Mouse (Mus musculus) kidney, adult 9 months (tissue): ENCODE measurements around the gene Adgrl2.

ENCODE experiments used
- DNase-seq: peaks from one replicate; pipeline ENCODE4 v3.0.0; 2022

Adgrl2 gene

GRCm38 (mm10) chr3:148872563-148872962 is 117.8 kb downstream of the Adgrl2 start:
- DNase-seq, result no peak

- DNase-seq, result no peak
Measured at GRCm38 (mm10) chr3:148871792-148872464, 118.4 kb downstream of the Adgrl2 start.

DNA sequence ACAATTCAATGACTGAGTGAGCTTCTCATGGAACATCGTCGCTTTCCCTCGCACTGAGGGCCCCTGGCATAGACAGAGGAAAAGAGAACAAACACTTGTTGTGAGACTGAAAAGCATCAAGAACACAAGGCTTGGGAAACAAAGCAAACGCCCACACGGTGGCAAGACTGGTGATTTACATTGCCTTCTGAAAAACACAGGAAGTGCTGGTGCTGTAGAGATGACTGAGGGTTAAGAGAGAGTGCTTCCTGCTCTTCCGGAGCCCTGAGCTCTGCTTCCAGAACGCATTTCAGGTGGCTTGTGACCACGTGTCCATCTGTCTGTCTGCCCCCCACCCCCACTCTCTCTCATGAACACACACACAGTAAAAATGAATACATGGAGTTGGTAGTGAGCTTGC is 122.7 kb downstream of the Adgrl2 start:
- peak; percentile 36 for DNase-seq

DNA sequence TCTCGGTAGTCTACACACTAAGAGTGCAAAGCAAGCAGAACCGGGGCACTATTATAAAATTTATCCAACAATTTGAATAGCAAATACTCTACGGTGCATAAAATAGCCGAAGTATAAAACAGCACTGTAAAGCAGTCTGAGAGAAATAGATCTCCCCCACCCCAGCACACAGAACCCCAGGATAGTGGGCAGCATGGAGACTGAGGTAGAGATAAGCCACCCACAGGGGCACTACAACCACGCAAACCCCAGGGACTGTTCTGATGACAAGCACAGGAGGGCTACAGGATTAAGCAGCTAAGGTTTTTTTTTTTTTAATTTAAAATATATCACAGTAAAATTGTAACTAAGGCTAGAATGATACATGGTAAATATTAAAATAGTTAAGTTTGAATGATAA is 123.7 kb downstream of the Adgrl2 start:
- DNase-seq, result no peak

GRCm38 (mm10) chr3:148866053-148866452 is 124.3 kb downstream of the Adgrl2 start:
- no peak for DNase-seq

DNA sequence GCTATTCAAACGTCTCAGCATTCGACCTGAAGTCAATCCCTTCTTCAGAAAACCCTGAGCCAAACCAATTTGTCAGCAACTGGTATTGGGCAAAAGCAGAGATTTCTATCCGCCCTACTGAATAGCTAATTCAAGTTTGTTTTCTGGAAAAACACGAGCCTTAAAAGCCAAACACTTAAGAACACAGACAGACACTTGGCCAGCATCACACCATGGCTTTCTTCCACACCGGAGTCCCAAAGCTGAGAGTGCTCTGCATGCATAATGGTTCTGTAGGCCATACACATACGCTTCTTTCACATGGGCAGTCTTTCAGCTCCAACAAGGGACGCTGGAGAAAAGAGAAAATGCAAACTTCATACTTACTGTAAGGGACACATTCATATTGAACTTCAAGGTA is 125.1 kb downstream of the Adgrl2 start:
- no peak for DNase-seq

DNA sequence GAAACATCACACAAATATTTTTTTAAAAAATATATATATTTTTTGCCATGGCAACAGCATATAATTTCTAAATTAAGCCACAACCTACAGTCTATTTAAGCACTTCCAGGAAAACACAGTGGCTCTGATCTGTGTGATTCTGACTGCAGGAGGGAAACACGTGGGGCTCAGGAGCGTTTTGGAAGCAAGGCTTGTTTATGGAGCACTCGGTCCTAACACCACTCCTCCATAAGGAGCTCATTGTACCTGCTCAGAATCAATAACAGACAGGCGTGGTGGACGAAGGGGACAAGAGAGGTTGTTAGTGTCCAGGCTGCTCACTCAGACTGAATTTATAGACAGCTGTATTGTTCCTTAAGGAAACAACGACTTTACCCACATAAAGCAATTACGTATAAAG is 128.5 kb downstream of the Adgrl2 start:
- no peak for DNase-seq

- DNase-seq, result no peak
Measured at GRCm38 (mm10) chr3:148854306-148854910, 135.9 kb downstream of the Adgrl2 start.

DNA sequence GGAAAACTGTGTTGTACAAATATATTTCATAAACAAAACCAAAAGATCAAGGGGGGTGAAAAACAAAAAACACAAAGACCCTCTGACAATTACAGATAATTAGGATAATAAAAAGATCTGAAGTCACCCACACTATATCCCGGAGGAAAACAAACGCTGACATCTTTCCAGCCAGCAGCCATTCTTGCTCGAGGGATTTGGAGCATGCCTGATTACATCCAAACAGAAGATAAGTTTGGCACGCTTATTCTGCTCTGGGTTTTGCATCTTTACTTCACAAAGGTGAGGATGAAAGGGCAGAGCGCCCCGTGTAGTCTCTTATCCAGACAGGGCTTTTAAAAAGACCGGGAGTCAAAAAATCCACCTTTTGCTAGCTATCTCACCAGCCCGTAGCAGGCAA is 137.0 kb downstream of the Adgrl2 start:
- no peak for DNase-seq

DNA sequence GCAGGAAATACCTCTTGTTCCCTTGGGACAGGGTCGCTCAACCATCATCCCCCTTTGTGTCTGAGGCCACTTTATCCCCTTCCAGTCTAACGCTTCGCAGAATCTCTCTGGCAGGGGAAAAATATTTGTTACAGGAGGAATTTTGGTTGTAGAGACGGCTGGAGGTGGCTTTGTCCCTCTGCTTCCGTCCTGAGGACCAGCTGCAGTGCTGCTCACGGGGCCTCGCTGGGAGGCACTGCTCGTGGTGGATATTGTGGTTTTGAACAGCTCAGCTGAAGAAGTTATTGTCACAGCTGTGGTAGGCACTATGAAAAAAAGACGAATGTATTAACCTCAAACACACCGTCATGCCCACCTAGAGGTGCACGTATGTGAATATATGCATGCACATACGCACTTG is 137.8 kb downstream of the Adgrl2 start:
- no peak for DNase-seq

DNA sequence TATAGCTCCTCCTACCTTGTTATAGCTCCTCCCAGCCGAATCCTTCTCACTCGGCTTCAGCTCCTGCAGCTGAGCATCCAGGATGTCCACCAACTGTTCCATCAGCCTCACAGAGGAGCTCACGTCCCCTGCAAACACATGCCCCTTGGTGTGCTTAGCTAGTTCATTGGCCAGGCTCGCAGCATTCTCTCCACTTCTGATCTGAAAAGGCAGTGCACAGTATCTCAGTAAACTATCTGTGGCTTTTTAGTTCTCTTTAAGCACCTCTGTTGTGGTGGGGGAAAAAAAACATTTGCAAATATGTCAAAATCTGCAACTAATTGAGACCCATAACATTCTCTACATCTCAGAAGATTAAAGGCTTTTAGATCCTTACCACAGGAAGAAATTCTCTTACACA is 139.5 kb downstream of the Adgrl2 start:
- no peak for DNase-seq

GRCm38 (mm10) chr3:148848366-148848765 is 142.0 kb downstream of the Adgrl2 start:
- DNase-seq, result no peak

GRCm38 (mm10) chr3:148844182-148844581 is 146.2 kb downstream of the Adgrl2 start:
- DNase-seq, result no peak

GRCm38 (mm10) chr3:148842533-148842932 is 147.8 kb downstream of the Adgrl2 start:
- no peak for DNase-seq

DNA sequence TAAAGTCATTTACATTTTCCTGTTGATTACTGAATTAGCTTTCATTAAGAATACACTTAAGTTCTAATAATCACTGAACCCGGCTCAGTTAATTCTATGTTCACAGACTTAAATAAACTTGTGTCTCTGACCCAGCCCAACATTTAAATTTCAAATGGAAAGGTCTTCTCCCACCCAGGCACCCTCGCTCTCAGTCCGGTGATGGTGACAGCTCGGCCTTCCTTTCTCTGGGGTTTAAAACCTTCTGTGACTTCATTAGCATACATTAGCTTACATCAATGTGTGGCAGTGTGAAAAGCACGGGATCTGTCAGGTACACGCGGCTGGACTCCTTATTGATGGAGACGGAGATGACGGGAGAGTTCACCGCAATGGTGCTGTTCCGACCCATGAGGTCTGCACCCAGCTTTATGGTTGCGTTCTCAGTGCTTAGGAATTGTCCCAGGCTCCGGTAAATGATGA is 151.5 kb downstream of the Adgrl2 start:
- no peak for DNase-seq

DNA sequence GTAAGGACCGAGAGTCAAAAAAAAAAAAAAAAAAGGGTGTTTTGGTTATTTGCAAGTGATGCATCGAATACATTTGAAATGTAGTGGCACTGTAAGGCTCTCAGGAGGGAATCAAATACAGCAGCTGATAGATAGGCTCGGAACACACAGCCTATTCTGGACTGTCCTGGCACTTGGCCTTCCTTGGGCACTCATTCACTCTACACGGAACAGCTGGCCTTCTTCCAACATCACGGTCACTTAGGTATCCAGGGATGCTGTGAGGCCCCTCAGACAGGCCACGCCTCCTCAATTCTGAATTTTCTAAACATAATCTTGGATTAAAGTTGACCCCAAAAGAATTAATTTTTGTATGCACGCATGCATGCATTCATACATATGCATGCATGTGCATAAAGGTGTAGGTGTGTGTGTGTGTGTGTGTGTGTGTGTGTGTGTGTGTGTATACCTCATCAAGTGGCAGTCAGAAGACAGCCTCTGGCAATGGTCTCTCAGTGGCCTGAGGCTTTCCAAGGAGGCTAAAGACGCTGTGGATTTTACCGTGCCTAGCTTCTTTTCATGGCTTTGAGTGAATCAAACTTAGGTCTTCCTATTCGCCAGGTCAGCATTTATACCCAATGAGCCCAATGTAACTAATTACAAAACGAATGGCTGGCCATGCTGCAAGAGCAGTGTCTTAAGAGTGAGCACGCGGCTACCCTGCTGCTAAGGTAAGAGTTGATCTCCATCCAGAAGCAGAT is 152.1 kb downstream of the Adgrl2 start:
- DNase-seq, result no peak

GRCm38 (mm10) chr3:148835136-148835535 is 155.2 kb downstream of the Adgrl2 start:
- no peak for DNase-seq

DNA sequence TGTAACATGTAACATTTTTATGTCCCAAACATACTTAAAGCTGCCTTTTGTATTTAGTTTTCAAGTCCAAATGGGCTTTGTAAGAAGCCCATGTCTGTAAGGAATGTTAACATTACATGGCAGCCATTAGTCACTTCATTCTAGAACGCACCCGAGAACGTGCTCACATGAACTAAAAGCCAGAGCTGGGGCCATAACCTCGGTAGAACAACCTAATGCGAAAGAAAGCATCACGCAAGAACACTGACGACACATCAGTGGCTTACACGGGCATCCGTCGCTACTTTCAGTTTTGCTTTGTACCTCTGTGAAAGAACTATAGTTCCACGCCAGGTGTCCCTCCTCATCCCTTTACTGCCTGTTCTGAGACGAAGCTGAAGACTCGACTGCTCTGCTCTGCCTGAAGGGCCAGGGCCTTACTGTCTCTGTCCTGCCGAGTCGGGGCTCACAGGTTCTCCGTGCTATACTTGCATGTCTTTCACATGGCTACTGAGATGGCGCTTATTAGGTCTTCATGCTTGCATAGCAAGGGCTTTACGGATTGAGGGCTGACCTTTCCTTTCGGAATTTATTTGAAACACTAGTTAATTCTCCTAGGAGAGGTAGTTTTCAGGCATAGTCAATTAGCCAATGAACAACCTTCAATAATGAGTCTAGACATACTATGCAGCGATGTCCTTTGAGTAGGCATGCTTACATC is 157.1 kb downstream of the Adgrl2 start:
- DNase-seq, result no peak

- no peak for DNase-seq
Measured at GRCm38 (mm10) chr3:148832001-148832400, 158.4 kb downstream of the Adgrl2 start.

GRCm38 (mm10) chr3:148828519-148828918 is 161.8 kb downstream of the Adgrl2 start:
- DNase-seq, result no peak

- no peak for DNase-seq
Measured at GRCm38 (mm10) chr3:148823551-148823950, 166.8 kb downstream of the Adgrl2 start.

DNA sequence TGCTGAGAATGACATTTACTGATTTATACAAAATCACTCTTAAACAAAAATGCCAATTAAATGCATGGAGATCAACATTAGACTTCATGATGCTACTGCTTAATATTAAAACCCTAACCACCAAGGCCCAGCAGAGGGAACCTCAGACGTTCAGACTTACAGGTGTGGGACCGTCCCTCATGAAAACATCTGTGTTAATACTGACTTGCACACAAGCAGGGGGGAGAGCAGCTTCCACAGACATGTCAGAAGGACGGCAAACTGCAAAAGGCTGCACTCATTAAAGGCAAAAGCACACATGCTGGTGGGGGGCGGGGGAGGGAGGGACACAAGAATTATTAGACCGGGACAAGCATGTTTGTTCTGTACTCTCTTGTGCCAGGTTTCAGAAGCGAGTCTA is 168.7 kb downstream of the Adgrl2 start:
- no peak for DNase-seq

GRCm38 (mm10) chr3:148819323-148820046 is 170.9 kb downstream of the Adgrl2 start:
- DNase-seq, result no peak
